Mouse (Mus musculus) bone marrow, adult 2 months (tissue): Measurements from ENCODE around the gene Sptbn4.

Experiments used
- CTCF ChIP-seq: fragments of 200-500 bp; IDR thresholded peaks from 2 replicates; pipeline ENCODE4 v1.5.1; 2011; ENCODE audit warnings: low read length, control low read depth; ENCODE audit not compliant: control insufficient read depth, insufficient read depth
- POLR2A ChIP-seq: fragments of 200-500 bp; IDR thresholded peaks from 2 replicates; pipeline ENCODE4 v1.6.1; 2011; ENCODE audit warnings: low read depth, mild to moderate bottlenecking, control low read depth, low read length, borderline replicate concordance; ENCODE audit not compliant: control insufficient read depth

- TF ChIP-seq CTCF (no peak), POLR2A (no peak)
Measured at GRCm38 (mm10) chr7:27375274-27375673, 72.2 kb downstream of the Sptbn4 start.
